Mouse (Mus musculus): Measurements from ENCODE around the gene Olfr1018. TPM values are rescaled to one million over a fixed set of nuclear protein-coding genes. Genes with fewer than 3 reads are reported as not detected.

Gene Olfr1018
- not detected in 2 replicates for polyA plus RNA-seq (2015; fragmentation: Nextera tagmentation; extraction: Ambion mirVana)

GRCm38 (mm10) chr2:85818179-85818578 is at the start of gene Olfr1018:
TSS of gene Olfr1018 (plus strand) at chr2:85818479.

GRCm38 (mm10) chr2:85772413-85772812 is 45.9 kb upstream of the Olfr1018 start, which contains the start of gene Olfr1014:
TSS of gene Olfr1014 (plus strand) at chr2:85772713.

GRCm38 (mm10) chr2:85781717-85782116 is 36.6 kb upstream of the Olfr1018 start, which contains the start of gene Olfr1015:
TSS of gene Olfr1015 (plus strand) at chr2:85782017.

GRCm38 (mm10) chr2:85802444-85802843 is 15.8 kb upstream of the Olfr1018 start, which contains the start of gene Olfr1016:
TSS of gene Olfr1016 (minus strand) at chr2:85802544.

GRCm38 (mm10) chr2:85845383-85845782 is 27.1 kb downstream of the Olfr1018 start, which contains the start of gene Olfr1019:
TSS of gene Olfr1019 (minus strand) at chr2:85845483.

GRCm38 (mm10) chr2:85846730-85847129 is 28.5 kb downstream of the Olfr1018 start, which contains the start of gene Olfr1020:
TSS of gene Olfr1020 (plus strand) at chr2:85847030.

GRCm38 (mm10) chr2:85868294-85868693 is 50.0 kb downstream of the Olfr1018 start, which contains the start of gene Olfr1022:
TSS of gene Olfr1022 (plus strand) at chr2:85868594.

Other genes with a start within 250 kb of the Olfr1018 start
- not detected in 2 replicates for gene Olfr996, start 239.3 kb upstream of the Olfr1018 start, polyA plus RNA-seq (2015; fragmentation: Nextera tagmentation; extraction: Ambion mirVana)
- not detected in 2 replicates for gene Olfr998, start 229.5 kb upstream of the Olfr1018 start, polyA plus RNA-seq (2015; fragmentation: Nextera tagmentation; extraction: Ambion mirVana)
- gene Olfr1000, start 206.6 kb upstream of the Olfr1018 start, polyA plus RNA-seq (2015; fragmentation: Nextera tagmentation; extraction: Ambion mirVana): not detected in 2 replicates
- not detected in 2 replicates for gene Olfr1002, start 167.8 kb upstream of the Olfr1018 start, polyA plus RNA-seq (2015; fragmentation: Nextera tagmentation; extraction: Ambion mirVana)
- not detected in 2 replicates for gene Olfr154, start 154.0 kb upstream of the Olfr1018 start, polyA plus RNA-seq (2015; fragmentation: Nextera tagmentation; extraction: Ambion mirVana)
- not detected in 2 replicates for gene Olfr1006, start 139.7 kb upstream of the Olfr1018 start, polyA plus RNA-seq (2015; fragmentation: Nextera tagmentation; extraction: Ambion mirVana)
- gene Olfr1008, start 129.0 kb upstream of the Olfr1018 start, polyA plus RNA-seq (2015; fragmentation: Nextera tagmentation; extraction: Ambion mirVana): not detected in 2 replicates
- gene Olfr1009, start 103.1 kb upstream of the Olfr1018 start, polyA plus RNA-seq (2015; fragmentation: Nextera tagmentation; extraction: Ambion mirVana): not detected in 2 replicates
- not detected in 2 replicates for gene Olfr1012, start 55.7 kb upstream of the Olfr1018 start, polyA plus RNA-seq (2015; fragmentation: Nextera tagmentation; extraction: Ambion mirVana)
- not detected in 2 replicates for gene Olfr1013, start 51.4 kb upstream of the Olfr1018 start, polyA plus RNA-seq (2015; fragmentation: Nextera tagmentation; extraction: Ambion mirVana)
- not detected in 2 replicates for gene Olfr1014, start 45.8 kb upstream of the Olfr1018 start, polyA plus RNA-seq (2015; fragmentation: Nextera tagmentation; extraction: Ambion mirVana)
- not detected in 2 replicates for gene Olfr1015, start 36.5 kb upstream of the Olfr1018 start, polyA plus RNA-seq (2015; fragmentation: Nextera tagmentation; extraction: Ambion mirVana)
- gene Olfr1016, start 15.9 kb upstream of the Olfr1018 start, polyA plus RNA-seq (2015; fragmentation: Nextera tagmentation; extraction: Ambion mirVana): not detected in 2 replicates
- not detected in 2 replicates for gene Olfr1019, start 27.0 kb downstream of the Olfr1018 start, polyA plus RNA-seq (2015; fragmentation: Nextera tagmentation; extraction: Ambion mirVana)
- not detected in 2 replicates for gene Olfr1020, start 28.6 kb downstream of the Olfr1018 start, polyA plus RNA-seq (2015; fragmentation: Nextera tagmentation; extraction: Ambion mirVana)
- not detected in 2 replicates for gene Olfr1022, start 50.1 kb downstream of the Olfr1018 start, polyA plus RNA-seq (2015; fragmentation: Nextera tagmentation; extraction: Ambion mirVana)
- not detected in 2 replicates for gene Olfr1023, start 67.2 kb downstream of the Olfr1018 start, polyA plus RNA-seq (2015; fragmentation: Nextera tagmentation; extraction: Ambion mirVana)
- gene Olfr1024, start 86.6 kb downstream of the Olfr1018 start, polyA plus RNA-seq (2015; fragmentation: Nextera tagmentation; extraction: Ambion mirVana): not detected in 2 replicates
- gene Olfr1025-ps1, start 96.7 kb downstream of the Olfr1018 start, polyA plus RNA-seq (2015; fragmentation: Nextera tagmentation; extraction: Ambion mirVana): not detected in 2 replicates
- not detected in 2 replicates for gene Olfr1026, start 103.1 kb downstream of the Olfr1018 start, polyA plus RNA-seq (2015; fragmentation: Nextera tagmentation; extraction: Ambion mirVana)
- gene Olfr1028, start 132.0 kb downstream of the Olfr1018 start, polyA plus RNA-seq (2015; fragmentation: Nextera tagmentation; extraction: Ambion mirVana): not detected in 2 replicates
- gene Olfr1029, start 155.4 kb downstream of the Olfr1018 start, polyA plus RNA-seq (2015; fragmentation: Nextera tagmentation; extraction: Ambion mirVana): not detected in 2 replicates
- gene Olfr1030, start 160.8 kb downstream of the Olfr1018 start, polyA plus RNA-seq (2015; fragmentation: Nextera tagmentation; extraction: Ambion mirVana): not detected in 2 replicates
- not detected in 2 replicates for gene Olfr1031, start 171.8 kb downstream of the Olfr1018 start, polyA plus RNA-seq (2015; fragmentation: Nextera tagmentation; extraction: Ambion mirVana)
- not detected in 2 replicates for gene Olfr1032, start 187.1 kb downstream of the Olfr1018 start, polyA plus RNA-seq (2015; fragmentation: Nextera tagmentation; extraction: Ambion mirVana)
- 5.2 and 5.3 TPM in 2 replicates for gene Olfr1033, start 202.2 kb downstream of the Olfr1018 start, polyA plus RNA-seq (2015; fragmentation: Nextera tagmentation; extraction: Ambion mirVana)
- 0.05 and 0.07 TPM in 2 replicates for gene Olfr1034, start 227.4 kb downstream of the Olfr1018 start, polyA plus RNA-seq (2015; fragmentation: Nextera tagmentation; extraction: Ambion mirVana)